Mouse (Mus musculus): ENCODE measurements around the gene Atp6v1e1.
"Not testable (repeated sequence)": the region's sequence is repeated elsewhere in the genome, so short reads cannot be mapped to it uniquely, and the experiment has no call there.

The Atp6v1e1 gene

DNA sequence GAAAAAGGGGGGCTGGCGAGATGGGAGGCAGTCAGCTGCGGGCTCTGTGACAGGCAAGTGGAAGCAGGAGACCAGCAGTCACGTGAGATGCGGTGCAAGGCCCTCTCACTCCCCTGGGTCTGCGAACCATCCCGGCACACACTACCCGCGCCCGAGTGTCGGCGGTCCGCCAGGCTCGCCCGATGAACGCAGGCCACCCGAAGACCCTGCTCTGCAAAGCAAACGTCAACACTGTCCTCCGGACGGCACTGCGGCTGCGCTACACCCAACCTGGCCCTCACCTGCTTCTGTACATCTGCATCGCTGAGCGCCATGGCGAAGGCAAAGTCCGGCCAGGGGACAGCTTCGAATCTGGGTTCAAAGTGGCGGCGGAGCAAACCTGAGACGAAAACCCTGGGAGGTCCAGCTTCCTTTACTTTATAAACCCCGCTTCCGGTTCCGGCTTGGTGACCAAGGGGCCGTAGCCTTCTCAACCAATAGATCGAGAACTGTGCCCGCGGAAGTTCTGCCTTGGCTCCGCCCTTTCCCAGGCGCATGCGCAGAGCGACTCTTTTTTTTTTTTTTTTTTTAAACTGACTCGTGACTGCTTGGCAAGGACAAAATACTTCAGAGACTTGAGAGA is at the start of gene Atp6v1e1:
Atp6v1e1 (minus strand) TSS at position 487 of the 622 bp plus-strand sequence.
- peak; percentile 65 for DNase-seq (ENCODE audit: low spot score)

DNA sequence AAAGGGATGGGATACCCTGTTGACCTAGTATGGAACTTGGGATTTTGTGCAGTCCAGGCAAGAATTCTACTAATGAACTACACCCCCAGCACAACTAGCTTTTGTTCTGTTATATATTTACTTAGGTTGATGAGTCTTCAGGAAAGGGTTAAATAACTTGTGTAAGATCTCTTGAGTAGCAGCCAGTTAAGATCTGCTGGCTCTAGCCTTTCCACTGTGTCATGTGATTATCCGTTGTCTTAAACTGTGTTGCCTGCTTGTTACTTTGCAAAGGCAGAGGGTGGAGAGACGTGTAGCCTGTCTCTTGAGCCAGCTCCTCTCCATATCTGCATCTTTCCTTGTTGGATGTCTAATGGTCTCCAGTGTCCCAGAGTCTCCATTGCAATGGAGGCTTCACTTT is 48.7 kb upstream of the Atp6v1e1 start:
- no peak for DNase-seq (ENCODE audit: low spot score)

DNA sequence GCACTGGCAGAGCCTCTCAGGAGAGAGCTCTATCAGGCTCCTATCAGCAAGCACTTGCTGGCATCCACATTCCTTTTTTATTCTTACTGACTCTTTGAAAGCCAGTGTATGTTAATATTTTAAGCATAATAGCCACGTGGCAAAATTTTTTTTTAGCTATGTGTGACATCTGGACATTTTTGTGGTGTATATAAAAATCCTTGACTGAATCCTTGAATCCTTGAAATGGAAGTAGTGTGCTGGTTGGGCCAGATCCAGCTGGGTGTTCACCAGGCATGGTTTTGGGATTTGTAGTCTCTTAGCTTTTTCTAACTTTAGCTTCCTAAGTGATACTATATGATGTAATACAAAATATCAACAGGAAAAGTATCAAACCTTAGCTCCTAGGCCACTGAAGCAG is 46.2 kb upstream of the Atp6v1e1 start:
- DNase-seq (ENCODE audit: low spot score): no peak

GRCm38 (mm10) chr6:120866051-120866814 is 43.6 kb upstream of the Atp6v1e1 start:
- no peak for DNase-seq (ENCODE audit: low spot score)

DNA sequence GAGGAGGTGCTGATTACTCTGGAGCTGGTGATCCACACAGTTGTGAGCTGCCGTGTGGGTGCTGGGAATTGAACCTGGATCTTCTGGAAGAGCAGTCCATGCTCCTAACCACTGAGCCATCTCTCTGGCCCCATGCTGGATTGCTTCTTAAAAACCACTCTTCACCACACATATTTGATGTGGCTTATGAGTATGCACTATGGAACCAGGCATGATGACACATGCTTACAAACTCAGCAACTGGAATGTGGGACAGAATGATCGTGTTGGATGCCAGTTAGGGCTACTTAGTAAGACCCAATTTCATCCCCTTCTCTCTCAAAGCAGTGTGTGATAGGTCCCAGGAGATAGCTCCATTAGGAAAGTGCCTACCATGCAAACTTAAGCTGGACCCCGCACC is 37.5 kb upstream of the Atp6v1e1 start:
- no peak for DNase-seq (ENCODE audit: low spot score)

GRCm38 (mm10) chr6:120858217-120858711 is 35.7 kb upstream of the Atp6v1e1 start:
- DNase-seq (ENCODE audit: low spot score): no peak

- no peak for DNase-seq (ENCODE audit: low spot score)
Observed at GRCm38 (mm10) chr6:120854413-120854812, 31.8 kb upstream of the Atp6v1e1 start.

DNA sequence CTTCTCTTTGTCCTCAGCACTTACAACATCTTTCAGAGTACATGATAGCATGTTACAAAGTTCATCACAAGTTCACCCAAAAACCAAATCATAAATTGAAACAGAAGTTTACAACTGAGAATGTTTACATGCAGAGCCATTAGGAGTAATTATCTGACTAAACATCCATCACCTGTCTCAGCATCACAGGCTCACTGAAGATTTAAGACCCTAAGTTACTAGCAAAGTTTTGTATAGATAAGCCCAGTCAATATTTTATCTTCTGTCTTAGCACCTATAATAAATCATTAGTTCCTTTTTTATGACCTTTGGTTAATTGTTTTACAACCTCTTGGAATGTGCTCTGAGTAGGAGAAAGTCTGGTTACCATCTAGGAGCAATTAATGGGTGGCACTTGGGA is 28.1 kb upstream of the Atp6v1e1 start:
- not testable (repeated sequence) for DNase-seq (ENCODE audit: low spot score)

DNA sequence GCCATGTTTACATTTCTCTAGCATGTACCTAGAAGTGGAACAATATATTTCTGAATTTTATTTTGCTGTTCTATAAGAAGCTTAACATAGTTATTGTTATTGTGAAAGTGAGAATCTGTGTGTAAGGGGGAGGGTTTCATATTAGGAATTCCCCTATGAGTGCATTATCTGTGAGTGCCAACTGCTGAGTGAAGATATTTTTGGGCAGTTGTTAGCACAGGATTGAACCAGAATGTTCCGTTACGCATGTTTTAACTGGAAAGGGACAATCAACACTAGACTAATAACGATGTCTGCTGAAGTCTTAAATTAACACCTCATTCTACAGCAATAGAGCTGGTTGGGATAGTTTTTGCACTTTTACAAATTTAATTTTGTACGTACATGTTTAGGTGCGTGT is 19.2 kb upstream of the Atp6v1e1 start:
- DNase-seq (ENCODE audit: low spot score): no peak

DNA sequence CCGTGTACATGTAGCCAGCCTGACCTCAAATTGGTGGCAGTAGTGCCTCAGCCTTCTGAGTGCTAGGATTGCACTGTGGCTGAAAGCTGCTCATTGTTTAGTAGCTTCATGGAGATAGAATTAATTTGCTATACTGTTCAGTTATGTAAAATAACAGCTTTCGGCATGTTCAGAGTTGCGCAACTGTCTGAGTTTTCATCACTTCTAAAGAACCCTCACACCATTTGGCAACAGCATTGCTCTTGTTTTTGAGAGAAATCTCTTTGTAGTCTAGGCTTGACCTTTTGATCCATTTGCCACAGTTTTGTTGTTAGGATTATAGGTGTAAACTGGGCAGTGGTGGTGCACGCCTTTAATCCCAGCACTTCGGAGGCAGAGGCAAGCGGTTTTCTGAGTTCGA is 17.7 kb upstream of the Atp6v1e1 start:
- DNase-seq (ENCODE audit: low spot score): no peak

- no peak for DNase-seq (ENCODE audit: low spot score)
Observed at GRCm38 (mm10) chr6:120837152-120837530, 14.5 kb upstream of the Atp6v1e1 start.

DNA sequence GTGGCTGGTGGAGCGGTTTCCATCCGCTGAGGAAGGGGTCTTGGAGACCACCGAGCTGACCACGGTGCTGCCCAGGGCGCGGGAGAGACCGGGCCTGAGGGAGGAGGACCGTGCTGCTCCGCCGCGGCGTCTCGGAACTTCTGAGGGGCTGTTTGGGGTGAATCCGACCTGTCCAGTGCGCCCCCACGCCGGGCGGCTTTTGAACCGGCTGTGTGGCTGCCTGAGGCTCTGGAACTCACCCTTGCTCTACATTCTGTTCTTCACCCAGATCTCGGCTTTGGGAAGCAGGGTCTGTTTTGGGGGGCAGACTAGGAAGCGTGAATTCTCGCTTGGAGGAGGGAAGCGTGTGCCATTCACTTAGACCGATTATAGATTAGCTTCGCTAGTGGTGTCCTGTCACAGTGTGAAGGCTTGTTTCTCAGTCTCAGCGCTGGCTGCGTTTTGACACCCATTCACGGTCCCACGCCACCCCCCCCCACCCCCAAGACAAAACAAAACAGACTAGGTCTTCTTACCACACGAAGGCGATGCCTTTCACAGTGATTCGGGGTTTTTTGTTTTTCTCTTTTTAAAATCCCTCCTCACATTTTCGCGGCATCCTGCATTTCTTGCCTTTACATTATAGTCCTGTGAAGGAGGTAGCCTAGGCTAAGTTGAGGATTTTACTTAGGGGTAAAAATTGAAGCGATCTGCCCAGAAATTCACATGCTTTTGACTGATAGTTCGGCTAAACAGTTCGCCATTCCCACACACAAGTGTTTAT is 14.0 kb upstream of the Atp6v1e1 start:
- DNase-seq (ENCODE audit: low spot score): no peak

DNA sequence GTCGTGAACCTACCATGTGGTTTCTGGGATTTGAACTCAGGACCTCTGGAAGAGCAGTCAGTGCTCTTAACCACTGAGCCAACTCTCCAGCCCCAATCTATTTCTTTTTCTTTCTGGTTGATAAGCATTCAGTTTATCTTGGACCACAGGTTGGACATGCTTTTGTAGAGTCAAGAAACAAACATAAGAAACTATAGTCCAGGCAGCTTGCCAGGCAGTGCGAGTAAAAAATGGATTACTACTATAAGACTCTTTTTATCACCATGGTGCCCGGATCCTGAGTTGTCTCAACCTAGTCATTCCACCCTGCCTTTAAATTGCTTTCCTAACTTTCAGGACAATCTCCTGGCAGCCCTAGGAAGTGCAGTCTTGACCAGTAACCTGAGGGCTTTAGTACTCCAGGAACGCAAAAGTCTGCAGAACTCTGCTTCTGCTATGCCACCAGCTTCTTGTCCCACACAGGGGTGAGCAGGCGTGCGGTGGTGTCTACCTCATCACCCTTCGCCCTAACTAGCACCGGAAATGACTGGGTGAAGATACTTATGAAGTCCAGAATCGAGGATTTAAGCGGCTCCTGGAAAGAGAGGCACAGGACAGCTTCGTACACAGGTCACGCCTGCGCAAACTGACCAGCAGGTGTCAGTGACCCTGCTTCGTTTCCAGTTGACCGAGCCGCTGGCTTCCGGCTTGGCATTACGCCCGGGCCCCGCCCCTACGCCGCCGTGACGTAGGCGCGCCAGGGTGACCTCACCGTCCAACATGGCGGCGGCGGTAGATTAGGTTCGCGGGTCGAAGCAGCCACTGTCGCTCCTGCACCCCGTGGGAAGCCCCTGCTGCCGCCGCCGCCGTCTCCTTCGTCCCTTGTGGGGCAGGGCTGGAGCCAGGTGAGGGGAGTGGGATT is 13.1 kb upstream of the Atp6v1e1 start, which contains the start of gene Bcl2l13:
Bcl2l13 (plus strand) TSS at position 739 of the 901 bp plus-strand sequence.
- peak; percentile 99 for DNase-seq (ENCODE audit: low spot score)

DNA sequence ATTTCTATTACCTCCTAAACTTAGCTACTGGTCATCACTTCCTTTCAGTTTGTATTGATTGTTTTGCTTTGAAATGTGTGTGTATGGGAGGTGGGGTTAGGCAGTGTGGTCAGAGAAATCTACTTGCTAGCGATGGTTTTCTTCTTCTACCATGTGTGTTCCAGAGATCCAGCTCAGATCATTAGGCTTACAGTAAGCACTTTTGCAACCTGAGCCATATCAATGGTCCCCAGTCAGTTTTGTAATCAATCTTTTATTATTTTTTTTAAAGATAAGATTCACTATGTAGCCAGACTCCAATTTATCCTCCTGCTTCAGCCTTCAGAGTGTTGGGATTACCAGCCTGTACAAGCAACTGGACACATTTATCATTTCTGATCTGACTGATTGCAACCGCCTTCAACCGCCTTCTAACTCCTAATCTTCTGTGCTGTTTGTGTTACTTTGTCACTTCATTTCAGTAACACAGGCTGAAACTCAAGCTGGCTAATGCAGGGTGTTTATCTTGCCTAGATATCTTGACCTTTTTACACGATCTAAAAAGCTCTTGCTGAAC is 12.3 kb upstream of the Atp6v1e1 start:
- DNase-seq (ENCODE audit: low spot score): no peak

GRCm38 (mm10) chr6:120832097-120832496 is 9.5 kb upstream of the Atp6v1e1 start:
- DNase-seq (ENCODE audit: low spot score): no peak

DNA sequence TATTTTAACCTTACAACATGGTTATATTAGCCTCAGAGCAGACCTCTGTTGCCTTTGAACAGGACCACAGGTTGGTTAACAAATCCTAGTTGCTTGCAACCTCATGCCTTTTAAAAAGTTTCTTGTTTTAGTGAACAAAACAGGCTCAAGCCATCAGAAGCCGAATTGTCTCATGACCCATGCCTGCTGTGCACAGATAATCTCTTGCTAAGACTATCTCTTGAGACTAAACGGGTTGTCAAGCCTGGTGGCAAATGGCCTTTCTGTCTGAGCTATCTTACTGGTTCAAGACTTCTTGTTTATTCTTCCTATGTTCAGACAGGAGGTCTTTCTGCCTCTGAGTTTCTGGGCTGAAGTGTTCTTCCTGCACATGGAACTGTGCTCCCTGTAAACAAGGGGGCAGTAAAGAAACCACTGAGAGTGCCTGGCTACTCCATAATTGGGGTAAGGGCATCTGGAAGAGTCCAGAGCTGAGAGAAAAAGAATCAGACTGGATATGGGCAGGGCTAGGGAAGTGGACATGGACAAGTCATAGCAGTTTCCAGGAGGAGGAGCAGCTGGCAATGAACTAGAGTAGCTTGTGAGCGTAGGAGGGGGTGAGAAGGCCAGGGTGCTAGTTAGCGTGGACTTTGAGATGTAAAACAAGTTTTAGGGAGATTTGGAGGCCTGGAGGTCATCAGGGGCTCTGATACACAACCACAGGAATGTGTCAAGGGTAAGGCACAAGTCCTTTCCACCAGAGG is 8.4 kb upstream of the Atp6v1e1 start:
- DNase-seq (ENCODE audit: low spot score): no peak

DNA sequence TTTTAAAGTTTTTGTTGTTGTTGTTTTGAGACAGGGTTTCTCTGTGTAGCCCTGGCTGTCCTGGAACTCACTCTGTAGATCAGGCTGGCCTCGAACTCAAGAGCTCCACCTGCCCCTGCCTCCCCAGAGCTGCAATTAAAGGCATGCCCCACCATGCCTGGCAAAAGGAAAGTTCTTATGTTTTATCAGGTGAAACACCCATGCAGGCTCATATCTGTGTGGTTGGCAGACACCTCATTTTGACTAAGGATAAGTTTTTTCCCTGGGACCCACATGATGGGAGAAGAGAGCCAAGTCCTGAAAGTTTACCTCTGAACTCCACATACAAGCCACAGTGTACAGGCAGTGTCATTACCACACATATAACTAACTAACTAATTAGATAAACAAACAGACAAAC is 7.5 kb upstream of the Atp6v1e1 start:
- no peak for DNase-seq (ENCODE audit: low spot score)

GRCm38 (mm10) chr6:120822937-120823614 is 483 bp upstream of the Atp6v1e1 start:
- no peak for DNase-seq (ENCODE audit: low spot score)

DNA sequence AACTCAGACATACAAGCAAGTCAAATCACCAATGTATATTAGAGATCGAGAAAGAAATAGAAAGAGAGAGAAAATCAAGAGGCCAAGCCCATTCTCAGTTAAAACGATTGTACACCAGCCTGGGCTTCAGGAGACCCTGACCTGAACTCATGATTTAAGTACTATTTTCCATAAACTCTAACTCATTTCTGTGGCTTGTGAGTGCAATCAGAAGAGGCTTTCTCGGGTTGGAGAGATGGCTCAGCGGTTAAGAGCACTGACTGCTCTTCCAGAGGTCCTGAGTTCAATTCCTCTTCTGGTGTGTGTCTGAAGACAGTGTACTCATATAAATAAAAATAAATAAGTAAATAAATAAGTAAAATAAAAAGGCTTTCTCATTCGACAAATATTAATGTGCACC is 878 bp downstream of the Atp6v1e1 start:
- DNase-seq (ENCODE audit: low spot score): no peak

DNA sequence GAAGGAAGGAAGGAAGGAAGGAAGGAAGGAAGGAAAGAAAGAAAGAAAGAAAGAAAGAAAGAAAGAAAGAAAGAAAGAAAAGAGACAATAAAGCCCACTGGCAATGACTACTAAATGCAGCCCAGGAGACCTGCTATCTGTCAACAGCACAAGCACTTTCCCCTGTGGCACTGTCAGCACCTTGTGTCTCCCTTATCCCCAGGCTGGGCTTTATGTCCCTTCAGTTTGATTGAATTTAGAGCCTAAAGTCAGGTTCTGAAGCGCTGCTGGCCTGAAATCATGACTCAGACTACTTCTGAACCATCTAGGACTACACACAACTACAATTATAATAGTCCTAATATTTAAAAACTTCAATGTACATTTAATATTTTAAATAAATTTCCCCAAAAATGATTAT is 1.7 kb downstream of the Atp6v1e1 start:
- DNase-seq (ENCODE audit: low spot score): no peak
